In genomic region chr3:155298724-155299123, GRCm38 (mm10) we compare ENCODE assay signal across 18 mouse cellular contexts.
DNase-seq lines count a peak whose midpoint lies in the region; ATAC-seq and TF ChIP-seq lines count a peak whose summit lies in the region.
"Had no signal": no experiment of that assay in that cellular context is flagged by ENCODE, and none has a peak within 500 bp of the region (broad histone marks: within the 10 kb centered on the region; RNA-seq: fewer than 3 reads in every experiment).

No protein-coding gene starts in this region.

- DNase-seq in embryonic facial prominence, embryonic 11.5 days (ENCODE audit: low spot score), result no peak
- no peak for DNase-seq in embryonic facial prominence, embryonic 10.5 days (ENCODE audit: low spot score)
- DNase-seq in kidney, adult 18-20 months, result no peak
- DNase-seq in midbrain, embryonic 14.5 days, result no peak
- DNase-seq in midbrain, embryonic 10.5 days (ENCODE audit: low spot score), result no peak
- DNase-seq in forebrain, postnatal 0 days, result no peak
- DNase-seq in thymus, adult 18-20 months, result no peak
- DNase-seq: cerebellum, adult 9-11 months; heart, postnatal 10 days; kidney, adult 9 months; lung, embryonic 14.5 days; lung, postnatal 36 days; right cerebral cortex, postnatal 4 days had no signal

- no peaks in the 10 kb centered on the region for H3K4me1 ChIP-seq in embryonic facial prominence, embryonic 11.5 days (ENCODE audit: control insufficient read depth, insufficient read depth, low read length)
- no peaks in the 10 kb centered on the region for H3K4me1 ChIP-seq in embryonic facial prominence, embryonic 10.5 days
- no peaks in the 10 kb centered on the region for H3K4me1 ChIP-seq in kidney, embryonic 15.5 days
- no peaks in the 10 kb centered on the region for H3K4me1 ChIP-seq in midbrain, embryonic 14.5 days (ENCODE audit: control insufficient read depth, insufficient read depth, low read length)
- H3K4me1 ChIP-seq in midbrain, embryonic 10.5 days, result no peaks in the 10 kb centered on the region
- no peaks in the 10 kb centered on the region for H3K4me1 ChIP-seq in forebrain, postnatal 0 days (ENCODE audit: insufficient read depth)

- peak; percentile 39; the same call in 1 of the 2 replicates for ATAC-seq in embryonic facial prominence, embryonic 11.5 days (replicated peaks; ENCODE audit: insufficient number of reproducible peaks, low FRiP score, low TSS enrichment, low read depth)
- peak; percentile 58; the same call in 1 of the 2 replicates for ATAC-seq in kidney, embryonic 15.5 days (replicated peaks; ENCODE audit: low FRiP score)
- peak; percentile 43; the same call in 1 of the 2 replicates for ATAC-seq in midbrain, embryonic 14.5 days (ENCODE audit: low FRiP score, low TSS enrichment)
- ATAC-seq in forebrain, postnatal 0 days, result peak; percentile 25; the same call in 1 of the 2 replicates
- ATAC-seq: inflammation-experienced regulatory T-cells, adult 6 months had no signal

- H3K9me3 ChIP-seq in embryonic facial prominence, embryonic 11.5 days (replicated peaks; ENCODE audit: control insufficient read depth, low read length), result no peaks in the 10 kb centered on the region
- no peaks in the 10 kb centered on the region for H3K9me3 ChIP-seq in embryonic facial prominence, embryonic 10.5 days
- H3K9me3 ChIP-seq in kidney, embryonic 15.5 days (replicated peaks), result no peaks in the 10 kb centered on the region
- H3K9me3 ChIP-seq in midbrain, embryonic 14.5 days (ENCODE audit: control insufficient read depth, low read length), result no peaks in the 10 kb centered on the region
- no peaks in the 10 kb centered on the region for H3K9me3 ChIP-seq in midbrain, embryonic 10.5 days (replicated peaks)
- no peaks in the 10 kb centered on the region for H3K9me3 ChIP-seq in forebrain, postnatal 0 days (ENCODE audit: low read length)

- no peaks in the 10 kb centered on the region for H3K27me3 ChIP-seq in embryonic facial prominence, embryonic 11.5 days (ENCODE audit: control insufficient read depth, insufficient read depth, low read length)
- no peaks in the 10 kb centered on the region for H3K27me3 ChIP-seq in embryonic facial prominence, embryonic 10.5 days (replicated peaks; ENCODE audit: low read depth, poor library complexity, severe bottlenecking)
- no peaks in the 10 kb centered on the region for H3K27me3 ChIP-seq in kidney, embryonic 15.5 days
- no peaks in the 10 kb centered on the region for H3K27me3 ChIP-seq in midbrain, embryonic 14.5 days (ENCODE audit: control insufficient read depth, insufficient read depth, low read length)
- no peaks in the 10 kb centered on the region for H3K27me3 ChIP-seq in midbrain, embryonic 10.5 days (ENCODE audit: low read depth, poor library complexity, severe bottlenecking)
- H3K27me3 ChIP-seq in forebrain, postnatal 0 days (ENCODE audit: insufficient read depth, low read length), result no peaks in the 10 kb centered on the region

- no peaks in the 10 kb centered on the region for H3K36me3 ChIP-seq in embryonic facial prominence, embryonic 11.5 days (replicated peaks; ENCODE audit: control insufficient read depth, insufficient read depth, low read depth, low read length)
- no peaks in the 10 kb centered on the region for H3K36me3 ChIP-seq in embryonic facial prominence, embryonic 10.5 days (replicated peaks)
- H3K36me3 ChIP-seq in kidney, embryonic 15.5 days, result no peaks in the 10 kb centered on the region
- H3K36me3 ChIP-seq in midbrain, embryonic 14.5 days (ENCODE audit: control insufficient read depth, insufficient read depth, low read length), result no peaks in the 10 kb centered on the region
- no peaks in the 10 kb centered on the region for H3K36me3 ChIP-seq in midbrain, embryonic 10.5 days
- no peaks in the 10 kb centered on the region for H3K36me3 ChIP-seq in forebrain, postnatal 0 days (ENCODE audit: insufficient read depth)

- no peak for TF ChIP-seq CTCF in forebrain, postnatal 0 days (IDR thresholded peaks at IDR 0.05; ENCODE audit: low read depth)

- no peak overlapping the region for H3K4me3 ChIP-seq in embryonic facial prominence, embryonic 11.5 days (ENCODE audit: low read depth, low read length)
- H3K4me3 ChIP-seq in embryonic facial prominence, embryonic 10.5 days, result no peak overlapping the region
- no peak overlapping the region for H3K4me3 ChIP-seq in kidney, embryonic 15.5 days (replicated peaks)
- no peak overlapping the region for H3K4me3 ChIP-seq in midbrain, embryonic 14.5 days (replicated peaks; ENCODE audit: low read depth, low read length)
- H3K4me3 ChIP-seq in midbrain, embryonic 10.5 days, result no peak overlapping the region
- H3K4me3 ChIP-seq in forebrain, postnatal 0 days (ENCODE audit: low read depth, low read length), result no peak overlapping the region
- H3K4me3 ChIP-seq: layer of hippocampus, adult 2 months had no signal

- no peak overlapping the region for H3K27ac ChIP-seq in embryonic facial prominence, embryonic 11.5 days (replicated peaks; ENCODE audit: low read depth, low read length)
- H3K27ac ChIP-seq in embryonic facial prominence, embryonic 10.5 days (replicated peaks), result no peak overlapping the region
- no peak overlapping the region for H3K27ac ChIP-seq in kidney, embryonic 15.5 days
- H3K27ac ChIP-seq in midbrain, embryonic 14.5 days (replicated peaks; ENCODE audit: low read depth, low read length), result no peak overlapping the region
- no peak overlapping the region for H3K27ac ChIP-seq in midbrain, embryonic 10.5 days (replicated peaks)
- H3K27ac ChIP-seq in forebrain, postnatal 0 days (ENCODE audit: low read depth, low read length), result no peak overlapping the region
- H3K27ac ChIP-seq: layer of hippocampus, adult 2 months; stomach, postnatal 0 days had no signal

- no peak overlapping the region for H3K9ac ChIP-seq in embryonic facial prominence, embryonic 11.5 days (replicated peaks; ENCODE audit: low read length)
- no peak overlapping the region for H3K9ac ChIP-seq in kidney, embryonic 15.5 days
- H3K9ac ChIP-seq in midbrain, embryonic 14.5 days (replicated peaks; ENCODE audit: low read length), result no peak overlapping the region
- H3K9ac ChIP-seq in forebrain, postnatal 0 days, result no peak overlapping the region
- H3K9ac ChIP-seq: lung, embryonic 14.5 days had no signal

- no peak overlapping the region for H3K4me2 ChIP-seq in embryonic facial prominence, embryonic 11.5 days (ENCODE audit: low read depth, low read length)
- H3K4me2 ChIP-seq in kidney, embryonic 15.5 days, result no peak overlapping the region
- H3K4me2 ChIP-seq in midbrain, embryonic 14.5 days (ENCODE audit: low read length), result no peak overlapping the region
- no peak overlapping the region for H3K4me2 ChIP-seq in forebrain, postnatal 0 days (ENCODE audit: low read depth)
- H3K4me2 ChIP-seq: heart, embryonic 11.5 days; lung, embryonic 14.5 days had no signal
